Mouse (Mus musculus): ENCODE data around the gene Gm4969.

DNA sequence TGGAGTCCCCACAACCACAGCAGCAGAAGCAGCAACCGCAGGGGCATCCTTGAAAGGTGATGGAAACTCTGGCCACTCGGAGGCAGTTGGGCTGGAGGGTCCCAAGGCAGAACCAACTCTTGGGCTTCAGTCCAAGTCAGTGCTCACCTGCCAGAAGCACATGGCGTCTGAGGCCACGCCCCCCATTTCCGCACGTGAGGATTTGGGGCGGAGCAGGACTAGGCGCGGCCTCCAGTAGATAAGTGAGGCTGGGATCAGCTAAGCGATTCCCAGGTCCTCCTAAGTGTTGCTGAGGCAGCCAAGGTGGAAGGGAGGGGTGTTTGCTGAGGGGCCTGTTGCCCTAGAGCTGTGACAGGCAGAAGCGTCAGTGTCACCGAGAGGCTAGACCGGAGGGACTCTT lies 46.8 kb upstream of the Gm4969 start:
- TF ChIP-seq CTCF (IDR thresholded peaks at IDR 0.05 in 2 of 3, conservative IDR thresholded peaks at IDR 0.05 in 1 of 3; ENCODE audit: control insufficient read depth in 1 of 3, insufficient read depth in 1 of 3, low read depth in 2 of 3, low read length in 3 of 3, poor library complexity in 1 of 3, severe bottlenecking in 1 of 3) (no peak), ETS1 (IDR thresholded peaks at IDR 0.05; ENCODE audit: low read depth, low read length) (peak; percentile 29; the same call in 1 of the 2 replicates), ZNF384 (IDR thresholded peaks at IDR 0.05; ENCODE audit: low read depth, low read length) (no peak), TAL1 (IDR thresholded peaks at IDR 0.05; ENCODE audit: low read length) (no peak), USF2 (IDR thresholded peaks at IDR 0.05; ENCODE audit: borderline replicate concordance in 1 of 2, insufficient read depth in 1 of 2, low read depth in 1 of 2, low read length in 2 of 2) (no peak)
